Mouse (Mus musculus): ENCODE measurements around the gene Clasrp.

The Clasrp gene

DNA sequence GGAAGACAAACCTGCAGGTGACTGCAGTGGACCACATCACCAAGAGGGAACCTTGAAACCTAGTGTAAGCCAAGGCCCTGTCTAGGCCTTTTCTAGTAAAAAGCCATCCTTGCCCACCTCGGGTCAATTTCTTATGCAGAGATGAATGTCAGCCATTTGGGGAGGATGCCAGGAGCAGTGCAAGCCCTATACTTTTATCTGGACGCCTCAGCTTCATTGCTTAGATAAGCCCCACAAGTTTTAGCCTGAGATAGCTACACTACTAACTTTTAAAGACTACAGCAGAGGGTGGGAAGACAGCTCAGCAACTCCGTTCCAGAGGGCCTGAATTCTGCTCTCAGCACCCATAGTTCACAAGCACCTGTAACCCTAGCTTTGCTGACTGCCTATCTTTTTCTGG lies 40.4 kb downstream of the Clasrp start:
- no peak for DNase-seq (ENCODE audit: low read depth, low spot score)

DNA sequence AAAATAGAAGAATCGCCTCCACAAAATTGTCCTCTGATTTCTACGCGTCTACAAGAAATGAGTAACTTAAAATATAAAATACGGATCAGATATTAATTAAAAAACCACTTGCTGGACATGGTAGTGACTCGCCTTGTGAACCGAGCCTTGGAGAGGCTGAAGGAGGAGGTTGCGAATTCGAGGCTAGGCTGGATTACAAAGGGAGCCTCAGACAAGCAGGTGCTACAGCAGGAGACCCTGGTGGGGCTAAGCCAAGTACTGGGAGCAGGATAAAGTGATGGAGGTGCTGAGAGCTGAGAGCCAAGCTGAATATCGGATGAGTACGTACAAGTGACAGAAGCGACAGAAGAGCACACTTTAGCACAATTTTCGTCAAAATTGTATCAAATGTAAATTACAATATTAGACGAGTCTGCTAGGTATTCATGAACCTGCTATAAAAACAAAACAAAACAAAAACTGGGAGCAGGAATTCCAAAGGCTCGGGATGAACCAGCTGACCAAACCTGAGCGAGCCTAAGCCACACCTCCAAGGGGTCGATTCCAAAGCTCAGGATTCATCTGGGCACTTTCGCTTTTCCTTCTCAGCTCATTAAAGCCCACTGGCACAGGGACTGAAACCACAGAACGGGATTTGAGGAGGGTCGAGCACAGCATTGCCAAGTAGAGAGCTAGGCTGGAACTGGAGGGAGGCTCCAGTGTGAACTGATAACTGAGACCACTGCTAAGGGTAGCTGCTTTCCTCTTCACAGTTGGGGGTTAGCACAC lies 41.5 kb downstream of the Clasrp start, which contains the start of gene Ppp1r37:
Gene Ppp1r37 (minus strand): TSS at position 434 of the 768 bp plus-strand sequence.
- DNase-seq (ENCODE audit: low read depth, low spot score) = peak; percentile 46

DNA sequence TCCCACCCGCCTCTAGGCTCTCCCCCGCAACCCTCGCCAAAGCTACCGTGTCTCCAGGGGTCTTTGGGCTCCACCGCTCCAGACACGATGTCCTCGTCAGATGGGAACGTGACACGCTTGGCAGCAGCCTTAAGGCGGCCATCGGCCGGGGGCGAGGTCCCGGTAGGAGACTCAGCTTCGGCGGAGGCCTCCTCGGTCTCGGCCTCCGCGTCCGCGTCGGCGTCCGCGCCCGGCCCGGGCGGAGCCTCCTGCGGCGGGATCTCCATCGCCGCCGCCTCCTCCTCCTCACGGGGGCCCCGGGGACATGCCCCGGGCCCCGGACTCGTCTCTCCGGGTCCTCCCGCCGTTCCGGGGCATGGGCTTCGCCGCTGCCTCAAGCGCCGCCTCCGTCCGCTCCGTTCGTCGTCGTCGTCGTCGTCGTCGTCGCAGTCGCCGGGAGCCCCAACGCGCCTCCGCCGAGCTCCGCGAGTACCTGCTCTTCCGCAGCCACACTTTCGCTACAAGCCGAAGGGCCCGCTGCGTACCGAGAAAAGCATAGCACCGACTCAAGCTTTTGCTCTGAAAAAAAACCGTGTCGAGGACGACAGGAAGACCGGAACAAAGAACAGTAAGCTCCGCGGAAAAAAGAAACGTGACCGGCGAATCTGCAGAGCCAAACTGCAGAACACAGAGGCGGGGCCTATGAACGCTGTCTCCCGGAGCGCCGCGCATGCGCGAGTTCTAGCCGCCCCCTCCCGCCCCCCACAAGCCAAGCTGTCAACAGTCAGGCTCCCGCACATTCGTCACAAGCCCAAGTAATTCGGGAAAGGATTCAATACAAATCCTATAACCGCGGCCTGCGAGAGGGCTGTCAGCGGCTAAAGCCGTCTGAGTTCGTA lies 42.3 kb downstream of the Clasrp start:
- peak; percentile 98 for DNase-seq (ENCODE audit: low read depth, low spot score)

DNA sequence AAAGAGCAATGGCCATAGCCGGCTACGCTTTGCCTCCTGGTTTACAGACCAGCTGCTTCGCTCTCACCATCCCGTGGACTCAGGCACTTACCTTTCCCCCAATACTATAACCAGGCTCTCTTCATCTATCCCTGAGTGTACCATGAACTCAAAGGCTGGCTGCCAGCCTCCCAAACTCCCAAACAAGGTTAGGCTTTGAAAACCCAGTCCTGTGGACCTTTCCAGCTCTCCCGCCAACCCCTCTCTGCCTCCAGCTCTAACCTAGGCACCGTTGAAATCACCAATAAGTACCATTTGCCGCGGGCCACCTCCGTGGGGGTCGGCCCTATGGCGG lies 42.9 kb downstream of the Clasrp start:
- DNase-seq (ENCODE audit: low read depth, low spot score) = no peak

DNA sequence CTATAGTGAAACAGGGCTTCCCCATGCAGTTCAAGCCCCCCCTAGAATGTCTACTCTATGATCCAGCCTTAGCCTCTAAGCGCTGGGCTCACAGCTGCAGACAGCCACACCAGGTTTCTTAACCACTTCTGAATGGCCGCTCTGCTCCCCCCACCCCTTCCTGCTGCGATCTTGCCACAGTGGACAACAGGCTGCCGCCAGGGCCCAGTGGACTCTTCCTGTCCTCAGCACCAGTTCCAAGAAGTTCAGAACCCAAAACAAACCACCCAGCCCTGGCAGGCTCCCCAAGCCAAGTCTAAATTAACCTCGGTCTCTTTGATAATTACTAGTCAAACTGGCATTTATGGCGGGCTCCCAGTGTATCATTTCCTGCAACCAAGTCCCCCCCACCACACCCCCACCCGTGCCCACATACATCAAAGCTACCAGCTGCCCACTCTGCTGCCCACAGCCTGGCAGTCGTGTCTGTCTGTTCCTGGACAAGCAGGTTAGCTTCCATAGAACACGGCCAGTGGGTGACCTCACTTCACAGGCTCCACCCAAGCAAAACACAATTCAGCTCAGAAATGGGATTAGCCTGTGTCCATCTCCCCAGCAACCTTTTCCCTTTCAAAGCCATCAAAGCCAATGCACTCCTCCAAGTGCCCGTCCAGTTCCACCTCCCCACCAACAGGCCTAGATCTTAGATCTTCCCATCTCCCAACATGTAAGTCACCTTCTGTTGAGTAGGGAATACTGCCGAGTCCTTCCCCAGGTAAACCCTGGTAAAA lies 43.6 kb downstream of the Clasrp start:
- no peak for DNase-seq (ENCODE audit: low read depth, low spot score)

DNA sequence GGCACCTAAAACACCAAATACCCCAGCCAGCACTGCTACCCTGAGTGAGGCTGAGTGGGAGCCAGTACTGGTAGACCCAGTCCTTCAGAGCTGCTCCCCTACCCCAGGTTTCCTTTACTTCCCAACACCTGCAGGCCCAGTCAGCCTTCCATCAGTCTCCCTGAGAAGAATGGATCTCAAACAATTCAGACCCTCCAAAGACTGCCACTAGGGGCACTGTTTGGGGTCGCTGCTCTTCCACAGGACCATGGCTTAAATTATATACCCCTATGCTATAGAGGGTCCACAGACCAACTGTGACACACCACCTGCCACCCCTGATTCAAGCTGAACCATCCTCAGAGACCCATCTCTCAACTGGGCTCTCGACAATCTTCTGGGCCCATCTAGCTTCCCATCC lies 45.3 kb downstream of the Clasrp start:
- DNase-seq (ENCODE audit: low read depth, low spot score) = no peak

DNA sequence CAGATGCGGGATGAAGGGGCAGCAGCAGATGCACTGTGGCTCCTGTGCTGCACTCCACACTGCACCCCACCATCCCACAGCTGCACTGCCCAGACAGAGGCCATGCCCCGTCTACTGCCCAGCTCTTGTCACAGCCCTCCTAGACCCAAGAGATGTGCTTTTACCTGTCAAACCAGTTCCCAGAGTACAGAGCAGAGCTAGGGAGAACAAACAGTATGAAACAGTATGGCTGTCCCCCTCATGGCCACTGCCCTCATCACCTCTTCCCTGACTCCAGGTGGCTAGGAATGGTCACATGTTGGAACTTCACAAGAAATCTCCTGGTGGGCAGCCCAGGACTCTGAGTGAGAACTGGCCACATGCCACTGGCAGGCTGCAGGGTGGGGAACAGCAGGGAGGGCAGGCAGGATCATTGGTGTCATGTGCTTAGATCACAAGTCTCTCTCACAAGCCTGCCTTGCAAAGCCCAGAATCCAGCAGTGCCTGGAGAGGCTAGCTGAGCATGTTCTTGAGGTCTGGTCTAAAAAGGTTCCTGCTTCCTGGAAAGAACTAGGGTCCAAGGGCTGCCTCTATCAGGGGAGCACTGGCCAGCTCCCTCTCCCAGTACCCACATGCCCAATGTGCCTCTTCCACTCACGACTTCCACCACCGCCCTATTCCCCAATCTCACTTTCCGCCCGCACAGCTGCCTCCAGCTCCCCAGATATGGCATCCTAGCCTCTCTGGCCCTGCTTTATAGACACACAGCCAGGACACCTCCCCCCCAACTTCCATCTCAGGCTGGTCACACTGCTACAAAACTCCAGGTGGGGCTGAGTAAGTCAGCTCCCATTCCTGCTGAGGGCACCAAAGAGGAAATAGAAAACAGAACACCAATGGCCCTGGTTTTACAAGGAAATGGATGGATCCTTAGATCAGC lies 46.0 kb downstream of the Clasrp start:
- peak; percentile 53 for DNase-seq (ENCODE audit: low read depth, low spot score)

DNA sequence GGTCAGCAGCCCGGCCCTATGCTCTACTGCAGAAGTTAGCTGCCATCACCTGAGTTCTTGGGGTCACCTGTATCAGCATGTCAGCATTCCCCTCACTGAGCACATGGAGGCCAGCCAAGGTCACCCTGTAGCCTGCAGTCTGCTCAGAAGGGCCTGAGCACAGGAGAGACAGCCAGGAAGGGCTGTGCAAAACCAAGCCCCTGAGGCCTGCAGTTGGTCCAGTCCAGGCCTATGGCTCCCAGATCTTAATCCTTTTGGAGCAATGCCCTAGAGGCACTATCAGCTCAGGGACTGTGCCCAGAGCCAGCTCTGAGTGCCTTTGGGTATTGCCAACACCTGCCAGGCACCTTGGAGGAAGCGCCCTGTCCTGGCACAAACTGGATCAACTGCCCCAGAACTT lies 47.2 kb downstream of the Clasrp start:
- DNase-seq (ENCODE audit: low read depth, low spot score) = no peak

DNA sequence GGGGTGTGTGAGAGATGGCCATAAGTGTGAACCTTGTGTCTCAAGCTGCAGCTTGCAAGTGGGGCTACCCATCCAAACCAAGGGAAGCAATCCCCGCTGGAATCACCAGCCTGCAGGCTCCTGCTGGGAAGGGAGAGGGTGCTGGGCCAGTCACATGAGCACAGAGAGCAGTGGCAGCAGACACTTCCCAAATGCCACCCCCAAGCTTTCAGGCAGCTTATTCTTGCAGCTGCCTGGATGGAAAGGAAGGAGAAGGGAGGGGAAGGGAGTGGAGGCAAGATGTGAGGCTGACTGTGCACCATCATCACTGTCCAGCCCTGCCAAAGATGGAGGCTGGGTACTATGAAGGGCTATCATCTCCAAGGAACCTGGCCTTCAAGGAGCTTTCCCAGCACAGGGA lies 50.1 kb downstream of the Clasrp start:
- peak; percentile 91 for DNase-seq (ENCODE audit: low read depth, low spot score)

DNA sequence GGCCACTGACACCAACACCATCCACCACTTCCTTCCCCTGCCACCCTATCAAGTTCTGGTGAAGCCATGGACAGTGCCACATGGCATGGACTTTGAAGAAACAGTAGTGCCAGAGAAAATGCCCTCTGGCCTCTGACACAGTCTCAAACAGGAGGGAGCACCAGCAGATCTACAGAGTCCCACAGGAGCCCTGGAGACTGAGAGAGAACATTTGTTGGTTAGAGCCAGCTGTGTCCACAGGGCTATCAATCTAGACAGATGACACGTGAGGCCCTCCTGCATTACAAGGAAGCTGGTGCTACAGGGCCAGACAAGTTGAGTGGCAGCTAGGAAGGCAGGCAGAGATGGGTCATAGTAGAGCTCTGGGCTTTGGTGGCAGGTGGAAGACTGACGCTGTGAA lies 51.8 kb downstream of the Clasrp start:
- no peak for DNase-seq (ENCODE audit: low read depth, low spot score)

DNA sequence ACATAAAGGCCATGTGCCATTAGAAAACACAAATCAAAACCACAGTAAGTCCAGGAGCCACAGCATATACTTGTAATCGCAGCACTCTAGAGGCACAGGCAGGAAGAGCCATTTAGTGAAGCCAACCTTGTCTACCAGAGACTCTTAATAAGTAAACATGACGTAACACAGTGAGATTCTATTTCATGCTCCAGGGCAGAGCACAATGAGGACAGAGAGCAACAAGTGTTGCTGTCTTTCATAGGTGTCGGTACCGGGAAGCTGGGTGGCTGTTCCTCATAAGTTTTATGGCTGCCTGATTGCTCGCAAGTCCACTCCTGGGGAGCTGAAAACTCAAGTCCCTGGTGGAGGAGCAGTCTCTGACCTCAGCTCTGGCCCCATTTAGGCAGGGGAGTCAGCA lies 52.7 kb downstream of the Clasrp start:
- no peak for DNase-seq (ENCODE audit: low read depth, low spot score)

DNA sequence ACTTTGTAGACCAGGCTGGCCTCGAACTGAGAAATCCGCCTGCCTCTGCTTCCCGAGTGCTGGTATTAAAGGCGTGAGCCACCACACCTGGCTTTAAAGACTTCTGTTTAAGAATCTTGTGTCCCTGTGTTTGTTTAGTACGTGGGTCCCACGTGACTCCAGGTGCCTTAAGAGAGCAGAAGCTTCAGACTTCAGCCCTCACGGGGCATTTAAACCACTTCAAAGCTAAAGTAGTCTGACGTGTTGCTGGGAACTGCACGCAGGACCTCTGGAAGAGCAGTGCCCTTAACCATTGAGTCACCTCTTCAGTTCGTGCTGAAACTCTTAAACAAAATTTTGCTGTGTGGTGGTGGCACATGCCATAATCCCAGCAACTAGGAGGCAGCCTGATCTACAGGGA lies 54.9 kb downstream of the Clasrp start:
- DNase-seq (ENCODE audit: low read depth, low spot score) = no peak

DNA sequence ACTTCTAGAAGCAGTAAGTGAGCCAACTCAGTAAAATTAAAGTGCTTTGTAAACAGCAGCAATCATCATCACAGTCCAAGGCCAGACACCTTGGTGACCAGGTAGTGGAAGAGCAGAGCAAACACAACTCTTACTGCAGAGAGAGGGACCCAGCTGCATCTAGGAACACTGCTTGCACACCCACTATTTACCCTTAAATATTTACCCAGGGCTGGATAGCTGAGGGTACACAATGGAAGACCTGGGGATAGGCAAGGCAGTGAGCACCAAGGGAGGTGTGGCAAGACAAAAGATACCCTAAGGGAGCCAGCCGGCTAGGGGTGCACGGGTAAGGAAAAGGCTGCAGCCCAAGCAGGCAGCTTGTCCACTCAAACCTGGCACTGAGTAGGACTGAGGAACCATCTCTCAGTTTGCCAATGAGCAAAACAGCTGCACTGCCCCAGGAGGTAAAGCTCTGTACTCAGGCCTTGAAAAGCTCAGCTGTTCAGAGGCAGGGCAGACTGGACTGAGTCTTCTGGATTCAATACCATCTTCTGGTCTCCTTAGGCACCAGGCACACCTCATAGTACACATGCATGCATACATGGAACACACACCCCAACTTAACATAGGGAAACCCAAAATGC lies 56.8 kb downstream of the Clasrp start:
- DNase-seq (ENCODE audit: low read depth, low spot score) = no peak

DNA sequence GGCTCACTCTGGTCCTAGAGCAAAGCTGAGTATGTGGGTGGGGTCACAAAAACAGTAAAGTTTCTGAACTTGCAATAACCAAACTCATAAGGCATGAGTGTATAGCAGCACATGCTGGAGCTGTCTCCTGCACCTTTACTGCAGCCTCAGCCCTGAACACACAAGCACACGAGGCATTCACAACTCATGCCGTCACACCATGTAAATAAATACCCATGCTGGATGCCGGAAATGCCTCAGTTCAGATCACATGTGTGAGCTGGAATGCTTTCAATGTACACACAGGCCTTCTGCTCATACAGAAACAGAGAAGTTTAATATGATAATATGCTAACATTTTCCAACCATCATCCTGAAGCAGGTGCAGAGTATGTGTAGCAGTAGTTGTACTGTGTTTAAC lies 58.3 kb downstream of the Clasrp start:
- no peak for DNase-seq (ENCODE audit: low read depth, low spot score)

DNA sequence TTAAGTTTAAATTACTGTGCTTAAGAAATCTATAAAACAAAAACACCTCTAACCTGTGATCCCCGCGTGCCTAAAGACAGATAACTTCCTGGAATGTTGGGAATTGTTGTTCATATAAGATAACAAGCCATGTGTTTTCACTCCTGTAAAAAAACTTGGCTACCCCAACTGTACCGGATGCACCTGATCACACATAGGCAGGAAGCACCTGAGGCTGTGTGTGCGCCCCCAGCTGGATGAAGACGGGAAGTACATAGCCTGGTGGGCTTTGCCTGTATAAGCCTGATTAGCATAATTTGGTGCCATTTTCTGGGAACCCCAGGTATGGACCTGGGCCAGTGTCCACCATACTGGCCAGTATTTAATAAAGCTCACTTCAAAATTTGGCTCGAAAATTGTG lies 60.7 kb downstream of the Clasrp start:
- DNase-seq (ENCODE audit: low read depth, low spot score) = no peak

DNA sequence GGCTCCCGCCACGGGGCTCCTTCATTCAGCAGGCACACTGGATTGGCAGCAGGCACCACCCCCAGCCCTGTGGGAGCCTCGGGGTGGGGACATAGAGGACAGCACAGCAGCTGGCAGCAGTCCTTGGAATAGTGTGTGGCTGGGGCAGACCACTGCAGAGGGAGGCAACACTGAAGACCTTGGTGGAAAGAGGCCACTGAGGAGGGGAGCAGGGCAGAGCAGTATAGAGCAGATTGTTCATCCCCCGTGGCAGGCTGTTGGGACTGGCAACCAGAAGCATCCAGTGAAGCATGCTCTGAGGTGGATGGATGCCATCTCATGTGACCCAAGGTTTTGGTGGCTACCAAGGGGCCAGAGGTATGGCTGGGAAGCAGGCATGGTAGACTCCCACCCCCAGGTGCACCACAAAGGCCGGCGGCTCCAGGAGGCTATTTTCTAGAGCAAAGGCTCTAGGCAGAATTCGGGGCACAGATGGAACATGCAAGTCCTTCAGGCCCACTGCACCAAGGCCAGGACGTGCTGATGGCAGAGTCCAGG lies 62.1 kb downstream of the Clasrp start:
- peak; percentile 78 for DNase-seq (ENCODE audit: low read depth, low spot score)

DNA sequence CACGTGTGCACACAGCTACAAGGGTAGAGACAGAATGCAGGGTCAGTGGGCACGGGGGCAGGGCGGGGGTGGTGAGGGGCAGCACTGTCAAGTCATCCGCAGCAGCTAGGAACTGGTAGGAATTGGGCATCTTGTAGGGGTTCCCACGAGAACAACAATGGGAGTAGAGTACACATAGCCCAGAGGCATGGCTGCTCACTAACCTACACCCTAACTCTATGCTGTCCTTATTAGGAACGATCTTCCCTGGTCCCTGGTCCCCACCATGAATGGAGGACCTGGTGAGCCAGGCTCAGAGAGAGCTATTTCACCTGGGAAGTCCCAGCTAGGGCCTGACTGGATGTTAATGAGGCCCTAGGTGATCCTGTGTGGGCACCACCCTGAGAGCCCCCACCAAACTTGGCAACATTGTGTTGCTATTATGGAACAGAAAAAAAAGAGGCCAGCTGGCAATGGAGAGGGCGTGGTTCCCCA lies 62.6 kb downstream of the Clasrp start:
- no peak for DNase-seq (ENCODE audit: low read depth, low spot score)

DNA sequence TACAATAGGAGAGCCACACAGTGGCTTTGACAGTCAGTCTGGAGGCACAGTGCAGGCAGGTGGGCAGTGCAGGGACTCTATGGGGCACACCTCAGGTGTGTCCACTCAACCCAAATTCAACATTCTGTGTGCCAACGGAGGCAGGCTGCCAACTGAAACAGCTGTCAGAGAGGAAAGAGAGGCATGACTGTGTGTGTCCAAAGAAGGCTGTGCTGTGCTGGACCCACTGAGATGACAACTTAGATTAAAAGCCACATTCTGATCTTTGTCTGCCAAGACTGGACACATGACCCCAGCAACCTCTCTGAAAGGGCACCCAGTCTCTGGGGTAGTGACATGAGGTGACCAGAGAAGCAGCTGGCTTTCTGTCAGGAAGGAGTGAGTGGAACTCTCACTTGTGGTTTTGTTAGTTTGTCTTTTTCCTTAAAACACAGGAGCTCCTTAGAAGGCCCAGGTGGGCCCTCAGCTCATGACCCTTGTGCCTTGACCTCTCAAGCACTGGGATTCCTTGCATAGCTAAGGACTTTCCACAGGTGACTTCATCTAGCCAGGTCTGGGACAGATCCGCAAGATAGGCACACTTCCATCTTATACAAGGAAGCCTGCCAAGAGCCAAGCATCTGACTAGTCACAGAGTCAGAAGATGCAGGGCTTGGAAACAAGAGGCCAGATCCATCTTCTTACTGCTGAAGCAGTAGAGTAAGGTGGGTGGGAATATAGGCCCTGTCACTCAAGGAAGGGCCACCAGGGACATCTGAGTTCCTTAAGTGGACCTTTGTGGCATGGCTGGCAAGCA lies 63.3 kb downstream of the Clasrp start:
- peak; percentile 52 for DNase-seq (ENCODE audit: low read depth, low spot score)

DNA sequence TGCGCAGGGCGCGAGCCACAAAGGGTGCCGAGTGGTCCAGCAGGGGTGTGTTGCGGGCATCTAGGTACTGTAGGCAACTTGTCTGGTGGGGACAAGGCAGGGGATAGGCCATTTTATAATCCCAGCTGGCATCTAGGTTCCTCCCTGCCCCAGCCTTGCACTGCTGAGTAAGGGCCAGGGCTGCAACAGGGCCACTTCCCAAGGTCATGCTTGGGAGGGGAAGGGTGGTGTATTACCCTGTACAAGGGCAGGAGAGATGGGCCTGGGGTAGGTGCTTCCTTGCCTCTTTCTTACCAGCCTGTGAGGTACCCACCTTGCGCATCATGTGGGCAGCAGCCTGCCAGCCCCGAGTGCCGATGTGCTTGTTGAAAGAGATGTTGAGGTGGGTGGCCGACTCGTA lies 69.6 kb downstream of the Clasrp start:
- DNase-seq (ENCODE audit: low read depth, low spot score) = no peak

DNA sequence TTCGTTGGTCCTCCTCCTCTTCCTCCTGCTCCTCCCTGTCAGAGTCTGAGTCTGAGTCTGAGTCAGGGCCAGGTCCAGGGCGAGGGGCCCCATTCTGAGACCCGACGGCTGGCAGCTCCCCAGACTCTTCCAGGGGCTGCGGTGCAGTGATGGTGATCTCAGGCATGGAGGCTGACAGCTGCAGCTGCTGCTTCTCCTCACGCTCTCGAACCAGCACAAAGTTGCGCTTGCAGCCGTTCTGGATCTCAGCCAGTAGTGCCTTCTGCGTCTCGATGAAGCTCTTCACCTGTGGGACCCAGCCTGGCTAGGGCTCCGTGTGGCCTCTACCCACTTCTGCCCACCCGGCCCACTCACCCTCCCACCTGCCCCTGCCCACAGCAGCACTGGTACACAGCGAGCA lies 72.0 kb downstream of the Clasrp start:
- DNase-seq (ENCODE audit: low read depth, low spot score) = no peak
